Mouse (Mus musculus): Measurements from ENCODE around the gene Med16. TPM values are rescaled to one million over a fixed set of nuclear protein-coding genes. Genes with fewer than 3 reads are reported as not detected.

The Med16 gene
- total and polyA plus RNA-seq, 3 experiments, result 10.2 to 22.8 (median 12.1) TPM

GRCm38 (mm10) chr10:79934794-79935569 is 26.3 kb upstream of the Med16 start:
- Histone ChIP-seq H3K36me3 (replicated peaks in 1 of 2; ENCODE audit: control insufficient read depth in 1 of 2, insufficient read depth in 1 of 2, low read length in 1 of 2) (peaks cover 73 to 96% of the 10 kb centered on the region in 2 experiments), H3K9me3 (replicated peaks; ENCODE audit: low read length) (no peaks in the 10 kb centered on the region), H3K79me2 (replicated peaks; ENCODE audit: control insufficient read depth, extremely low read depth, insufficient read depth, poor library complexity, severe bottlenecking) (peaks cover 97% of the 10 kb centered on the region), H3K4me3 (replicated peaks in 1 of 3; ENCODE audit: low read depth in 2 of 3, low read length in 2 of 3, poor library complexity in 1 of 3) (peak overlapping the region in 1 of 3 experiments; percentile 3), H3K4me1 (ENCODE audit: control insufficient read depth in 1 of 2, insufficient read depth in 2 of 2) (peaks cover 68 to 98% of the 10 kb centered on the region in 2 experiments), H3K4me2 (ENCODE audit: insufficient read depth, low read depth, poor library complexity, severe bottlenecking) (peak overlapping the region; percentile 19; the same call in 1 of the 2 replicates), H3K9ac (ENCODE audit: insufficient read depth, low read depth) (0 out of 2 replicates have a peak overlapping the region, but pooled peaks have one; percentile 2), H3K27ac (ENCODE audit: insufficient read depth, low read depth) (peak overlapping the region; percentile 57), H3K27me3 (replicated peaks) (no peaks in the 10 kb centered on the region)
- in situ Hi-C loops (cut with MboI; ENCODE audit: low pct_ligation_motif_present, low pct_unique_long_range_greater_than_20kb, low sequenced_read_pairs) (no loop called here), dilution Hi-C loops (cut with MboI; ENCODE audit: extremely low pct_ligation_motif_present, extremely low pct_unique_long_range_greater_than_20kb, low sequenced_read_pairs) (no loop called here)
- peak; percentile 23; the same call in 1 of the 2 replicates for TF ChIP-seq BHLHE40 (IDR thresholded peaks at IDR 0.05; ENCODE audit: low read depth, low read length)
- TF ChIP-seq ELF1 (IDR thresholded peaks at IDR 0.05; ENCODE audit: low read depth, low read length), result no peak
- no peak for DNase-seq (ENCODE audit: extremely low read depth)

GRCm38 (mm10) chr10:79934272-79934721 is 25.6 kb upstream of the Med16 start:
- no peaks in the 10 kb centered on the region for H3K9me3 ChIP-seq (replicated peaks; ENCODE audit: low read length)
- no peaks in the 10 kb centered on the region for H3K27me3 ChIP-seq (replicated peaks)
- H3K4me3 ChIP-seq (replicated peaks in 1 of 3; ENCODE audit: low read depth in 2 of 3, low read length in 2 of 3, poor library complexity in 1 of 3), result peak overlapping the region in 2 of 3 experiments; percentile 10 to 72
- no peak for DNase-seq (ENCODE audit: extremely low read depth)
- H3K79me2 ChIP-seq (replicated peaks; ENCODE audit: control insufficient read depth, extremely low read depth, insufficient read depth, poor library complexity, severe bottlenecking), result peaks cover 100% of the 10 kb centered on the region
- H3K4me1 ChIP-seq (ENCODE audit: control insufficient read depth in 1 of 2, insufficient read depth in 2 of 2), result peaks cover 63 to 98% of the 10 kb centered on the region in 2 experiments
- peak overlapping the region; percentile 78 for H3K4me2 ChIP-seq (ENCODE audit: insufficient read depth, low read depth, poor library complexity, severe bottlenecking)
- peak overlapping the region; percentile 76 for H3K27ac ChIP-seq (ENCODE audit: insufficient read depth, low read depth)
- 0 out of 2 replicates have a peak overlapping the region, but pooled peaks have one; percentile 2 for H3K9ac ChIP-seq (ENCODE audit: insufficient read depth, low read depth)
- peak; percentile 64; the same call in 1 of the 2 replicates for TF ChIP-seq MYC (IDR thresholded peaks at IDR 0.05; ENCODE audit: low read depth, low read length)
- TF ChIP-seq BHLHE40 (IDR thresholded peaks at IDR 0.05; ENCODE audit: low read depth, low read length), result peak; percentile 47; the same call in 1 of the 2 replicates
- TF ChIP-seq KAT2A (IDR thresholded peaks at IDR 0.05; ENCODE audit: insufficient replicate concordance, low read length), result no peak
- peak; percentile 19; the same call in 1 of the 2 replicates for TF ChIP-seq SIN3A (IDR thresholded peaks at IDR 0.05; ENCODE audit: low read length)
- no peak for TF ChIP-seq JUN (IDR thresholded peaks at IDR 0.05; ENCODE audit: insufficient read depth, low read depth, low read length)
- TF ChIP-seq ZC3H11A (IDR thresholded peaks at IDR 0.05; ENCODE audit: low read depth, low read length), result no peak
- 0 out of 2 replicates have a peak, but pooled peaks have one; percentile 35 for TF ChIP-seq POLR2A (IDR thresholded peaks at IDR 0.05; ENCODE audit: low read depth, low read length)
- 0 out of 2 replicates have a peak, but pooled peaks have one; percentile 20 for TF ChIP-seq TCF12 (IDR thresholded peaks at IDR 0.05; ENCODE audit: low read depth, low read length)
- no peak for TF ChIP-seq EP300 (IDR thresholded peaks at IDR 0.05; ENCODE audit: low read length)
- TF ChIP-seq TBP (conservative IDR thresholded peaks at IDR 0.05; ENCODE audit: low read depth, low read length), result no peak
- TF ChIP-seq MAX (IDR thresholded peaks at IDR 0.05; ENCODE audit: low read length), result peak; percentile 51; the same call in 1 of the 2 replicates
- TF ChIP-seq ELF1 (IDR thresholded peaks at IDR 0.05; ENCODE audit: low read depth, low read length), result no peak
- peak; percentile 75; the same call in 1 of the 2 replicates for TF ChIP-seq MXI1 (IDR thresholded peaks at IDR 0.05; ENCODE audit: low read depth, low read length)
- TF ChIP-seq E2F4 (IDR thresholded peaks at IDR 0.05; ENCODE audit: insufficient replicate concordance, low read depth, low read length), result no peak
- no peak for TF ChIP-seq CHD2 (IDR thresholded peaks at IDR 0.05; ENCODE audit: low read length)
- no peak for TF ChIP-seq POLR2AphosphoS2 (IDR thresholded peaks at IDR 0.05; ENCODE audit: low read depth, low read length)
- TF ChIP-seq ZKSCAN1 (IDR thresholded peaks at IDR 0.05; ENCODE audit: borderline replicate concordance, low read depth, low read length), result no peak
- no peak for TF ChIP-seq IRF4 (IDR thresholded peaks at IDR 0.05; ENCODE audit: low read depth, low read length)
- TF ChIP-seq MEF2A (IDR thresholded peaks at IDR 0.05; ENCODE audit: borderline replicate concordance, low read depth, low read length), result no peak
- no peak for TF ChIP-seq ZNF384 (IDR thresholded peaks at IDR 0.05; ENCODE audit: low read depth, low read length)
- no peak for TF ChIP-seq MAZ (IDR thresholded peaks at IDR 0.05; ENCODE audit: low read depth, low read length)
- TF ChIP-seq RCOR1 (conservative IDR thresholded peaks at IDR 0.05; ENCODE audit: low read depth, low read length), result no peak
- no peak for TF ChIP-seq CHD1 (IDR thresholded peaks at IDR 0.05; ENCODE audit: low read depth, low read length)
- TF ChIP-seq ZMIZ1 (IDR thresholded peaks at IDR 0.05; ENCODE audit: low read depth, low read length), result 0 out of 2 replicates have a peak, but pooled peaks have one; percentile 40
- no peak for TF ChIP-seq GABPA (IDR thresholded peaks at IDR 0.05; ENCODE audit: insufficient replicate concordance, low read depth, low read length)
- no peak for TF ChIP-seq PAX5 (IDR thresholded peaks at IDR 0.05; ENCODE audit: low read length)
- dilution Hi-C loops (cut with MboI; ENCODE audit: extremely low pct_ligation_motif_present, extremely low pct_unique_long_range_greater_than_20kb, low sequenced_read_pairs), result no loop called here
- H3K36me3 ChIP-seq (replicated peaks in 1 of 2; ENCODE audit: control insufficient read depth in 1 of 2, insufficient read depth in 1 of 2, low read length in 1 of 2), result peaks cover 70 to 94% of the 10 kb centered on the region in 2 experiments
- in situ Hi-C loops (cut with MboI; ENCODE audit: low pct_ligation_motif_present, low pct_unique_long_range_greater_than_20kb, low sequenced_read_pairs), result no loop called here
